Mouse (Mus musculus) ES-E14 (cell line): ENCODE data around the gene Gm8050.
"Not testable (repeated sequence)": the region's sequence is repeated elsewhere in the genome, so short reads cannot be mapped to it uniquely, and the experiment has no call there.

Experiments
- CHD2 ChIP-seq: IDR thresholded peaks from 2 replicates; pipeline ENCODE4 v1.6.1; 2014; ENCODE audit warnings: mild to moderate bottlenecking, low read depth, low read length, inconsistent platforms
- HCFC1 ChIP-seq: IDR thresholded peaks from 2 replicates; pipeline ENCODE4 v1.6.1; 2012; ENCODE audit warnings: low read length, inconsistent platforms, borderline replicate concordance; ENCODE audit not compliant: insufficient read depth
- ZNF384 ChIP-seq: IDR thresholded peaks from 2 replicates; pipeline ENCODE4 v1.6.1; 2012; ENCODE audit warnings: low read depth, low read length, inconsistent platforms

GRCm38 (mm10) chr14:6757231-6757536, 37.1 kb upstream of the Gm8050 start:
- not testable (repeated sequence) for TF ChIP-seq CHD2, ZNF384, HCFC1
